Mouse (Mus musculus) liver, embryonic 14.5 days (tissue): ENCODE measurements around the gene Uba7. TPM values are rescaled to one million over a fixed set of nuclear protein-coding genes. Genes with fewer than 3 reads are reported as not detected.

Source experiments
- ATAC-seq: fragments of 200-750 bp; cut with Nextera tagmentation; 2 replicates; pipeline ENCODE4 v1.8.0; 2017; ENCODE audit warnings: moderate number of reproducible peaks, mild to moderate bottlenecking, moderate library complexity; ENCODE audit not compliant: insufficient read depth
- DNase-seq, 3 experiments: peaks; one replicate each; pipeline ENCODE4 v3.0.0-alpha.2; 2012 to 2013; ENCODE audit warnings: low read depth in 3 of 3, low spot score in 3 of 3
- H3K27ac ChIP-seq: fragments of 300-500 bp; sonication (generic); 2 replicates; pipeline ENCODE4 v1.5.1; 2014; ENCODE audit warnings: moderate library complexity, mild to moderate bottlenecking, control low read depth, inconsistent platforms
- H3K27me3 ChIP-seq: fragments of 300-500 bp; sonication (generic); 2 replicates; pipeline ENCODE4 v1.6.1; 2014; ENCODE audit warnings: mild to moderate bottlenecking, low read length, moderate library complexity; ENCODE audit not compliant: control insufficient read depth, insufficient read depth
- H3K36me3 ChIP-seq: fragments of 300-500 bp; sonication (generic); replicated peaks from 2 replicates; pipeline ENCODE4 v1.6.1; 2014; ENCODE audit warnings: low read depth; ENCODE audit not compliant: control insufficient read depth, insufficient read depth
- H3K4me1 ChIP-seq, 2 experiments: fragments of 200-500 bp in 1 of 2; fragments of 300-500 bp in 1 of 2; sonication (generic) in 1 of 2; replicated peaks; 2 replicates each; pipeline ENCODE4 v1.6.1; 2012 to 2014; ENCODE audit warnings: antibody characterized with exemption in 1 of 2, inconsistent platforms in 1 of 2, low read length in 1 of 2; ENCODE audit not compliant: control insufficient read depth in 2 of 2, insufficient read depth in 2 of 2
- H3K4me2 ChIP-seq: fragments of 300-500 bp; sonication (generic); 2 replicates; pipeline ENCODE4 v1.6.1; 2014; ENCODE audit warnings: low read depth, mild to moderate bottlenecking, control low read depth, moderate library complexity
- H3K4me3 ChIP-seq, 2 experiments: fragments of 200-500 bp in 1 of 2; fragments of 300-500 bp in 1 of 2; sonication (generic) in 1 of 2; 2 replicates each; pipeline ENCODE4 v1.5.1; 2012 to 2014; ENCODE audit warnings: low read depth in 2 of 2, low read length in 2 of 2, mild to moderate bottlenecking in 2 of 2, control low read depth in 1 of 2, inconsistent platforms in 1 of 2, moderate library complexity in 1 of 2; ENCODE audit not compliant: insufficient read depth in 1 of 2
- H3K9ac ChIP-seq: fragments of 300-500 bp; sonication (generic); replicated peaks from 2 replicates; pipeline ENCODE4 v1.6.1; 2014; ENCODE audit warnings: mild to moderate bottlenecking, control low read depth, moderate library complexity
- H3K9me3 ChIP-seq: fragments of 300-500 bp; sonication (generic); 2 replicates; pipeline ENCODE4 v1.6.1; 2016; ENCODE audit warnings: low read length, mixed read lengths; ENCODE audit not compliant: control insufficient read depth
- CTCF ChIP-seq: IDR thresholded peaks from 2 replicates; pipeline ENCODE4 v1.5.1; 2016; ENCODE audit warnings: antibody characterized with exemption, low read depth, control low read depth
- EP300 ChIP-seq: IDR thresholded peaks from 2 replicates; pipeline ENCODE4 v1.6.1; 2016; ENCODE audit warnings: antibody characterized with exemption, low read depth
- WGBS: fragments of 180-500 bp; shearing (Covaris S2); extraction: QIAGEN DNeasy Blood & Tissue Kit; methylation state at CpG from one replicate; pipeline ENCODE4 v1.1.7; 2014; ENCODE audit not compliant: insufficient replicate concordance; 5-methylcytosine and 5-hydroxymethylcytosine counted together
- polyA plus RNA-seq, 2 experiments: library from polyadenylated mRNA; depleted of rRNA in 1 of 2; stranded (reverse) in 1 of 2; unstranded in 1 of 2; fragments of >200 nt; fragmentation: Nextera tagmentation in 1 of 2; extraction: Ambion mirVana in 1 of 2; gene quantifications; 2 replicates each; pipeline versions ENCODE4 v1.2.1 to v1.2.3; 2012 to 2014

The Uba7 gene
- polyA plus RNA-seq, 2 experiments: 49.1 to 83.3 TPM

DNA sequence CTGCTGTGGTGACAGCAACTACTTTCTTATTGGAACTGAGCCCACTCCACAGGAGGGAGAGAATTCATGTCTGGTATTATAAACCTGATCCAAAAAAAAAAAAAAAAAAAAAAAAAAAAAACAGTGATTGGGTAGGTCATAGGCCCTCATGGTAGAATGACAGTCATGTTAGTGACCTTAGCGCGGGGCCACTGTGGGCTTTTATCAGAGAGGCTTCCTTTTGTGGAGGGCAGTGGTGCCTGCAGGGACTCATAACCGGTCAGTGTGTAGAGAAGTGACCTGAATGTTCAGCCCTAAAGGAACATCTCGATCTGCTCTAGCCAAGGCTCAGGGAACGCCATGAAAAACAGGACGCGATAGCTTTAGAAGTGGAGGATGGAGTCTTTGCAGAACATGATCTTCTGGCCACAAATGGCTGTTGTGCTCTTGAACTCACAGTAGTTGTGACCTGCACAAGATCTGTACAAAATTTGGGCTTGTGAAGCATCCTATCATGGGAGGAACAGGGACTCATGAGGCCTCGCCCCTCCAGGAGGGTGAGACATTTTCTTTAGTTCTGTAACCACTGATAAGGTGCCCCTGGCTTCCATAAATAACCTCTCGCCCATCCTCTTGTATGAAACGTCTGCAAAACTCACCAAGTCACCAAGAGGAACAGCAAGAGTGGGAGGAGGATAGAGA, 674 bp upstream of the Uba7 start:
- Histone ChIP-seq H3K9ac (peak overlapping the region; percentile 82), H3K36me3 (peaks cover 42% of the 10 kb centered on the region), H3K9me3 (no peaks in the 10 kb centered on the region), H3K4me3 (peak overlapping the region; percentile 39 to 69), H3K27me3 (no peaks in the 10 kb centered on the region), H3K27ac (peak overlapping the region; percentile 98), H3K4me1 (peaks cover 61 to 78% of the 10 kb centered on the region in 2 experiments), H3K4me2 (peak overlapping the region; percentile 78)
- ATAC-seq (peak; percentile 75), DNase-seq (peak; percentile 80 to 86 (median 84))
- 20% methylated on average over 10 of the region's 10 CpGs for WGBS
- peak; percentile 71 for TF ChIP-seq EP300
- TF ChIP-seq CTCF: no peak

DNA sequence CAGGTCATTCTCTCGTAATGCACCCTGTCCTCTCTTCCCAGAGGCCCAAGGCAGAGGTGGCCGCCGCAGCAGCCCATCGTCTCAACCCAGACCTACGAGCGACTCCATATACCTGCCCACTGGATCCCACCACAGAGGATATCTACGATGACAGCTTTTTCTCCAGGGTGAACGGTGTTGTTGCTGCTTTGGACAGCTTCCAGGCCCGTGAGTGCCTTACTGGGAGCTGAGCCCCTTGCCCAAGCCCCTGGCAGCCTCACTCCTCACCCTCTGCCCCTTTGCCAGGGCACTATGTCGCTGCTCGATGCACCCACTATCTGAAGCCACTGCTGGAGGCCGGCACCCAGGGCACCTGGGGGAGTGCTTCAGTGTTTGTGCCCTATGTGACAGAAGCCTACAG, 3.5 kb downstream of the Uba7 start:
- no peak overlapping the region for H3K4me3 ChIP-seq
- no peak overlapping the region for H3K27ac ChIP-seq
- H3K27me3 ChIP-seq: no peaks in the 10 kb centered on the region
- ATAC-seq: no peak
- 89% methylated on average over 12 of the region's 12 CpGs for WGBS
- no peak overlapping the region for H3K9ac ChIP-seq
- no peak for DNase-seq
- no peak overlapping the region; the same call in 1 of the 2 replicates for H3K4me2 ChIP-seq
- TF ChIP-seq EP300 (no peak), CTCF (no peak)
- H3K36me3 ChIP-seq: peaks cover 68% of the 10 kb centered on the region
- no peaks in the 10 kb centered on the region for H3K9me3 ChIP-seq
- peaks cover 64 to 81% of the 10 kb centered on the region in 2 experiments for H3K4me1 ChIP-seq

DNA sequence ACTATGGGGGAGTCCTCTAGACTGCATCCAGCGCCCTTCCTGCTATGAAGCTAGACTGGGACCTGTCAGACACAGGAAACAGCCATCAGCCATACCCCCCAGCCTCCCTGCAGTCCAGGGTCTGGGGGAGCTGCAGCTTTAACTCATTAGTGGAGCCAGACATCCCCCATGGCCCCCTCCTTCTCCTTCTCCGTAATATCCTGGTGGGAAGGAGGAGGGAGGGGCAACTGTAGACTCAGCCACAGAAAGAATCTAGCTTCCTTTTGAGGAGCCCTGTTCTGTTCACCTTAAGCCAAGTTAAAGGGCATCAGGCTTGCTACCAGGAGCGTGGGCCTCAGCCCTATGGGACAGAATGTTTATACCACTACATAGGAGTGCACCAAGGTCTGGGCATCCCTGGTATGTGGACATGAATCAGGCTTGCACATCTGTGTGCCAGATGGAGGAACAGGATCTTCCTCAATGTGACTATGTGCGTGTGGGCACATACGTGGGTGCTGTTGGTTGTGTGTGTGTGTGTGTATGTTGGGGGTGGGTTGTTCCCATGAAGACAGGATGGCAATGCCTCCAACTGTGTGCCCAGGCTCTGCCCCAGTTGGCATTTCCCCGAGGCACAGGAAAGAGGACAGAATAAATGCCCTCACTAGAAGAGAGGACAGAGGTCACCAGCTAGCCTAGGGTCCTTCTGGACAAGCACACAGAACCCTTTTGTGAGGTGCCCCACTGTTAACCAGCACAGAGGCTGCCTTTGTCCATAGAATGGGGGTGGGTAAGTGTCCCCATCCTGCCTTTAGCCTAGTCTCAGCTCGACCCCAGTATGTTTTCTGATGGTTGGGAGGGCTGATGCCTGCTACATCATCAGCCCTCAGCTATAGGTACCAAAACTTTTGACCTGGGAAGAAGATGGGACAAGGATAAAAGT, 6.6 kb downstream of the Uba7 start:
- peak overlapping the region; percentile 86 for H3K9ac ChIP-seq
- H3K27me3 ChIP-seq: no peaks in the 10 kb centered on the region
- H3K36me3 ChIP-seq: peaks cover 73% of the 10 kb centered on the region
- WGBS: 31% methylated on average over 7 of the region's 7 CpGs
- TF ChIP-seq EP300 (no peak), CTCF (no peak)
- ATAC-seq (no peak), DNase-seq (no peak)
- H3K4me3 ChIP-seq: peak overlapping the region; percentile 84 to 86
- peaks cover 60 to 71% of the 10 kb centered on the region in 2 experiments for H3K4me1 ChIP-seq
- peak overlapping the region; percentile 96 for H3K27ac ChIP-seq
- H3K9me3 ChIP-seq: no peaks in the 10 kb centered on the region
- H3K4me2 ChIP-seq: peak overlapping the region; percentile 92

DNA sequence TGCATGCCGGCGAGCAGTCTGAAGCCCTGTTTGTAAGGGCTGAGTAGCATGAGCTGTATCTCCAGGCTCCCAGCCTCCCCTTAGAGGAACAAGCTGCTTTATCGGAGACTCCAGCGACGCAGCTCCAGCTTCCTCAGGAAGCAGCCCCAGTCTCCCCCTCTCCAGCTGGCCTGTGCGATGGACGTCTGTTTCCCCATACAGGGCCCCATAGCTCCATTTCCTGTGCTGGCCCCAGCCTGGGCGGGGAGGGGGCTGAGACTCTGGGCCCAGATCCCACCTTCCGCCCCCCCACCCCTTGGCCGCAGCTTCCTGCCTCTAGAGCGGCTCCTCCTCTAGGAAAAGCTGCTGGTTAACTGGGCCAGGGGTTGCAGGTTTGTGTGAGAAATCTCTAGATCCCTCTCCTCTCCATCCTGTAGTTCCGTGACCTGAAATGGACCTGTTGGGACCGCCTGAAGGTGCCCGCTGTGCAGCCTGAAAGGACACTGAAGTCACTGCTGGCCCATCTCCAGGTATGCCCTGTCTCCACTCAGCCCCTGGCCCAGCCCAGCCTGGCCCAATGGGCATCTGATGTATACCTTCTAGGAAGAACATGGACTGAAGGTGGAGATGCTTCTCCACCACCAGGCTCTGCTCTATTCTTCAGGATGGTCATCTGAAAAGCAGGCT, 7.5 kb downstream of the Uba7 start, which contains the start of gene Gm20661:
Gene Gm20661, plus strand, starts transcription at position 378 of the 666 bp plus-strand sequence.
- H3K27ac ChIP-seq: peak within 1 kb of the TSS; percentile 96
- H3K4me3 ChIP-seq: peak within 1 kb of the TSS; percentile 84 to 86
- peak; percentile 85 to 88 (median 87) for DNase-seq
- 10% methylated on average over 14 of the region's 14 CpGs for WGBS
- H3K4me2 ChIP-seq: peak within 1 kb of the TSS; percentile 92
- no peak for TF ChIP-seq CTCF
- peak; percentile 93 for TF ChIP-seq EP300
- no peaks in the 10 kb centered on the region; the same call in 1 of the 2 replicates for H3K27me3 ChIP-seq
- no peaks in the 10 kb centered on the region for H3K9me3 ChIP-seq
- peaks cover 54 to 65% of the 10 kb centered on the region in 2 experiments for H3K4me1 ChIP-seq
- peak within 1 kb of the TSS; percentile 86 for H3K9ac ChIP-seq
- H3K36me3 ChIP-seq: peaks cover 65% of the 10 kb centered on the region
- peak; percentile 75 for ATAC-seq
